Mouse (Mus musculus): Measurements from ENCODE around the gene Trpc5. TPM values are rescaled to one million over a fixed set of nuclear protein-coding genes. Genes with fewer than 3 reads are reported as not detected.

Trpc5 gene
- polyA plus RNA-seq, 1 experiment from 2014 or later: 0.63 TPM

DNA sequence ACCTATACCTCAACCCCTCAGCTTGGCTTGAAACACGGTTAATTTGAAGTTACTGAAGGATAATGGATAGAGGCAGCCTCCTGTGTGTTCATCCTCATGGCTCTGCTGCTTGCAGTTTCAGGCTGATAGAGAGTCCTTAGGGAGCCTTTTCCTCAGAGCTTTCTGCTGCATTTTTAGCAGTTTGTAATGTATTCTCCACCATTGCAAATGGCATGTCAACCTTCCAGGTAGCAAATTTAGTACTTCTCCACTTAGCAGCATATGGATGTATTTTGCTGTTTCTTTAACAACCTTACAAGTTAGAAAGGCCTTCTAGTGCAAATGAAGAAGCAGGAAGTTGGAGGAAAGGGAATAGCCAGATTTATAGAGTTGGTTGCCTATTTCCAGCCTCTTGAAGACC lies 267.7 kb downstream of the Trpc5 start:
- Histone ChIP-seq H3K4me3 (ENCODE audit: low read depth, low read length) (no peak overlapping the region), H3K36me3 (ENCODE audit: control insufficient read depth, insufficient read depth, low read length) (no peaks in the 10 kb centered on the region), H3K4me2 (ENCODE audit: low read length) (no peak overlapping the region), H3K9ac (ENCODE audit: low read length) (no peak overlapping the region), H3K27me3 (replicated peaks; ENCODE audit: control insufficient read depth, insufficient read depth, low read length) (no peaks in the 10 kb centered on the region), H3K27ac (ENCODE audit: low read depth, low read length) (no peak overlapping the region), H3K9me3 (replicated peaks; ENCODE audit: control insufficient read depth, low read length) (no peaks in the 10 kb centered on the region), H3K4me1 (ENCODE audit: control insufficient read depth, insufficient read depth, low read length) (no peaks in the 10 kb centered on the region)
- no peak for ATAC-seq
- no peak for DNase-seq (ENCODE audit: low spot score)
- 70% methylated on average over 1 of the region's 1 CpGs for WGBS

DNA sequence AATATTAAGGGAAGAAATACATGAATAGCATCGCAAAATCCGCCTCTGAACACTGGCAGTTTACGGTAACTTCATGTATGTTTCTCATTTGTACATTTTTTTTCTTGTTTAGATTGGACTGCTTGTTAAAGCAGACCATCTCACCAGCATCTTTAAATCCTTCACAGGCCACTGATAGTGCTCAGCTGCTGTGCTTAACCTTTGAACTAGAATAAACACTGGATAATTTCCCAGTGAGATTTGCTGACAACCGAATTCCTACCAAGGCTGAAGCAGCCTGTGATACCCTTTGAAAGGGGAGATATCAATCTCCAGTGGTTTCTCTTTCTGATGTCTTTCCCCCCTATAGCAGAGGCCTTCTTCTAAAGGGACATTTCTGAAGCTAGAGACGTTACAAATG lies 279.9 kb downstream of the Trpc5 start:
- Histone ChIP-seq H3K4me1 (ENCODE audit: control insufficient read depth, insufficient read depth, low read length) (no peaks in the 10 kb centered on the region), H3K9ac (ENCODE audit: low read length) (no peak overlapping the region)
- no peak for DNase-seq (ENCODE audit: low spot score)

DNA sequence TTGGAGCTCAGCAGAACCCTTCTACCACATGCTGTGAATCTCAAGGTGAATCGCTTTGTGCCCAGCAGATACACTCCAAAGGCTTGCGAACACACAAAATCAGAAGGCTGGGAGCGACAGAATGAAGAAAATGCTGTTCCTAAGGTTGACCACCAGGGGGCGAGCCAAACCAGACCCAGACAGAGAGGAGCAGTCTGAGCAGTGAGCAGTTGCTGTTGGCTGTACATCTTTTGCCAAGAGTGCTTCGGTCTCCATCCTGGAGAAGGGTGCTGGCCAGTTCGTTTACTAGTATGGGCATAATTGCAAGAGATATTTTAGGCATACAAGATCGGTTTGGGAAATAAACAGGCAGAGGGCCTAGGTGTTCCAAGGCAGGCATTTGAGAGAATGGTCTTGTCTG lies 284.5 kb downstream of the Trpc5 start:
- Histone ChIP-seq H3K4me1 (ENCODE audit: control insufficient read depth, insufficient read depth, low read length) (no peaks in the 10 kb centered on the region), H3K4me3 (ENCODE audit: low read depth, low read length) (no peak overlapping the region), H3K4me2 (ENCODE audit: low read length) (no peak overlapping the region), H3K9ac (ENCODE audit: low read length) (no peak overlapping the region), H3K27ac (ENCODE audit: low read depth, low read length) (no peak overlapping the region), H3K36me3 (ENCODE audit: control insufficient read depth, insufficient read depth, low read length) (no peaks in the 10 kb centered on the region), H3K9me3 (replicated peaks; ENCODE audit: control insufficient read depth, low read length) (no peaks in the 10 kb centered on the region), H3K27me3 (replicated peaks; ENCODE audit: control insufficient read depth, insufficient read depth, low read length) (no peaks in the 10 kb centered on the region)
- DNase-seq (ENCODE audit: low spot score): peak; percentile 58
- 33% methylated on average over 7 of the region's 7 CpGs for WGBS
- ATAC-seq: peak; percentile 85

More for the DNA sequence above, 279.9 kb downstream of the Trpc5 start:
- Histone ChIP-seq H3K27me3 (replicated peaks; ENCODE audit: control insufficient read depth, insufficient read depth, low read length) (no peaks in the 10 kb centered on the region), H3K4me3 (ENCODE audit: low read depth, low read length) (no peak overlapping the region), H3K9me3 (replicated peaks; ENCODE audit: control insufficient read depth, low read length) (no peaks in the 10 kb centered on the region), H3K27ac (ENCODE audit: low read depth, low read length) (no peak overlapping the region), H3K36me3 (ENCODE audit: control insufficient read depth, insufficient read depth, low read length) (no peaks in the 10 kb centered on the region), H3K4me2 (ENCODE audit: low read length) (no peak overlapping the region)
- ATAC-seq: no peak
- 89% methylated on average over 5 of the region's 5 CpGs for WGBS

DNA sequence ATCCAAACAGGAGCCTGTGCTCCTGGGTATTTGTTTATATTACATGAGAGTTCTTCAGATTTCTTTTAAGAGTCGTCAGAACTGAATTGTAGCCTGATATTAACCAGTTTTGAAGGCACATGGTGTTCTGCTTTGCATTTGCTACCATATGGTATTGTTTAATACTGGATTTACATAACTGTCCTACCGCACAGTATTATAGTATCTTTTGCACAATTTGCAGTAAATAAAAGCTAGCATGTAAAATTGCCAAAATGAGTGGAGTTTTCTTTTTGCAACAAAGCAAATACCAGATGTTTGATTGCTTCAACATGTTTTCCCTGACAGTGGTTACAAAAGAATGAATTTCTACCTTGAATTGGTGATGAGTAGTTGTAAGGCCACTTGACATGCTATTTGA lies 313.8 kb downstream of the Trpc5 start:
- DNase-seq (ENCODE audit: low spot score) (no peak), ATAC-seq (no peak)
- Histone ChIP-seq H3K4me3 (ENCODE audit: low read depth, low read length) (no peak overlapping the region), H3K27me3 (replicated peaks; ENCODE audit: control insufficient read depth, insufficient read depth, low read length) (no peaks in the 10 kb centered on the region), H3K4me1 (ENCODE audit: control insufficient read depth, insufficient read depth, low read length) (no peaks in the 10 kb centered on the region), H3K9ac (ENCODE audit: low read length) (no peak overlapping the region), H3K36me3 (ENCODE audit: control insufficient read depth, insufficient read depth, low read length) (no peaks in the 10 kb centered on the region), H3K4me2 (ENCODE audit: low read length) (no peak overlapping the region), H3K9me3 (replicated peaks; ENCODE audit: control insufficient read depth, low read length) (no peaks in the 10 kb centered on the region), H3K27ac (ENCODE audit: low read depth, low read length) (no peak overlapping the region)
- WGBS: 83% methylated on average over 2 of the region's 2 CpGs

DNA sequence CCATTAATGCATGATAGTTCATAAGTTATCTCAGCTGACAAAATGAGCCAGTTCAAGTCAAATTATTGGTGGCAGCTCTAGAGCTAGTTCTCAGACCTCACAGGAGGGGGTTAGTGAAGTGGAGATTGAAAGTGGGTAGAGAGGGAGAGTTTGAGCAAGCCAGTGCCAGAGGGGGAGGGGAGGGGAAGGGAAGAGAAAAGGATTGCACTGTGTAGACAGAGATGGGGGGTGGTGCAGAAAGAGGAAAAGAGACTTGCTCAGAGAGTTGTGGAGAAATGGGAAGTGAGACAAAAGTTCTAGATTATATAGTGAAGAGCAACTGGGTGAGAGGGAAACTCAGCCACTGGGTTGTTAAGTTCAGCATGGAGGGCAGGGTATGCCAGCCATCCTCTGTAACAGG lies 349.6 kb downstream of the Trpc5 start:
- ATAC-seq (no peak), DNase-seq (ENCODE audit: low spot score) (no peak)
- Histone ChIP-seq H3K4me2 (ENCODE audit: low read length) (no peak overlapping the region), H3K27me3 (replicated peaks; ENCODE audit: control insufficient read depth, insufficient read depth, low read length) (no peaks in the 10 kb centered on the region), H3K36me3 (ENCODE audit: control insufficient read depth, insufficient read depth, low read length) (no peaks in the 10 kb centered on the region), H3K4me1 (ENCODE audit: control insufficient read depth, insufficient read depth, low read length) (no peaks in the 10 kb centered on the region), H3K27ac (ENCODE audit: low read depth, low read length) (no peak overlapping the region), H3K9me3 (replicated peaks; ENCODE audit: control insufficient read depth, low read length) (no peaks in the 10 kb centered on the region), H3K4me3 (ENCODE audit: low read depth, low read length) (no peak overlapping the region), H3K9ac (ENCODE audit: low read length) (no peak overlapping the region)

DNA sequence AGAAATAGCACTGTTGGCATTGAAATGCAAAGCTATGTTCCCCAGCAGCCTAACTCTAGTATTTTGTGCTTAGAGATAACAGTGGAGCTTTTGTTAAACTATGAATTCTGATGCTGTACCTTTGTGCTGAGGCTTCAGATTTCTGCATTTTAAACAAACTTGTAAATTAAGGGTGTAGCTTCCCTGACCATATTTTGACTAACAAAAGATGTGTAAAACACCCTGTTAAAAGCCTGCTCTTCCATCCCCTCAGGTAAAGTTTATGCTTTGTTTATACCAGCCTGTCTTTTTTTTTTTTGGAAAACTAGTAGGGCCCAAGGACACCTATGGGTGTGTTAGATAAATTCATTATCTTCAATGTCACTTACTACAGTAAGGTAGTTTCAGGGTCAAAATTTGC lies 350.0 kb downstream of the Trpc5 start:
- DNase-seq (ENCODE audit: low spot score) (no peak), ATAC-seq (no peak)
- Histone ChIP-seq H3K9ac (ENCODE audit: low read length) (no peak overlapping the region), H3K4me1 (ENCODE audit: control insufficient read depth, insufficient read depth, low read length) (no peaks in the 10 kb centered on the region), H3K4me3 (ENCODE audit: low read depth, low read length) (no peak overlapping the region), H3K36me3 (ENCODE audit: control insufficient read depth, insufficient read depth, low read length) (no peaks in the 10 kb centered on the region), H3K4me2 (ENCODE audit: low read length) (no peak overlapping the region), H3K27me3 (replicated peaks; ENCODE audit: control insufficient read depth, insufficient read depth, low read length) (no peaks in the 10 kb centered on the region), H3K9me3 (replicated peaks; ENCODE audit: control insufficient read depth, low read length) (no peaks in the 10 kb centered on the region), H3K27ac (ENCODE audit: low read depth, low read length) (no peak overlapping the region)

DNA sequence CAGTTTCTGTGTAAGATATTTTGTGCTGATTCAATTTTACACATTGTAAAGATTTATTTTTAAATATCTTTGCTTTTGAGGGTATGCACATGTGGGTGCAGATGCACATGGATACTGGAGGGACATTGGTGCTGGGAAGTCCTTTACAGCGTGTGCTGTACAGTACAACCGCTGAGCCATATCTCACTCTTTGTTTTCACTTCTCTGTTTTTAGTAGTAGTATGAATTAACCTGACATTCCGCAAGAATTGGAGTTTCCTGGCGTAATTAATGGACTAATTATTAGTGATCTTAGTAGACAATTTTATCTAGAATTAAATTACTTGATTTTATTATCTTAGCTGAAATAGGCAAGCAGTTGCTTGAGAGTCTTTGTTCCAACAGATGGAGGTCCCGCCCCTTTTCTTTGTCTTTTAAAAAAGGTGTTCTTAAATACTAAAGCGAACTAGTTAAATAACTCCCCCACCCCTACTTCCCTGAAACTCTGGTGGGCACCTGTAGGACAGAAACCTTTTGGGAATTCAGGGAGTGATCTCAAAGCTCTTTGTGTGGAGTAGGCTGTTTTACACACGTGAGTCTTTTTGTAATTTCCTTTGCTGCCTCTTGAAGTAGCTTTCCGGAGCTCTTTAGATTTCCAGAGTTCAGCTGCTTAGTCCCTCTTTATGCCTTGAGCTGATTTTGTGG lies 352.5 kb downstream of the Trpc5 start:
- no peaks in the 10 kb centered on the region for H3K9me3 ChIP-seq (replicated peaks; ENCODE audit: control insufficient read depth, low read length)
- no peaks in the 10 kb centered on the region for H3K27me3 ChIP-seq (replicated peaks; ENCODE audit: control insufficient read depth, insufficient read depth, low read length)
- no peak overlapping the region for H3K4me2 ChIP-seq (ENCODE audit: low read length)
- H3K9ac ChIP-seq (ENCODE audit: low read length): no peak overlapping the region
- WGBS: 43% methylated on average over 8 of the region's 8 CpGs
- ATAC-seq (no peak), DNase-seq (ENCODE audit: low spot score) (no peak)
- no peaks in the 10 kb centered on the region for H3K36me3 ChIP-seq (ENCODE audit: control insufficient read depth, insufficient read depth, low read length)
- no peaks in the 10 kb centered on the region for H3K4me1 ChIP-seq (ENCODE audit: control insufficient read depth, insufficient read depth, low read length)
- H3K27ac ChIP-seq (ENCODE audit: low read depth, low read length): no peak overlapping the region
- no peak overlapping the region for H3K4me3 ChIP-seq (ENCODE audit: low read depth, low read length)

Other genes with a start within 250 kb of the Trpc5 start
- not detected in 2 replicates for gene Trpc5os, start 231.6 kb downstream of the Trpc5 start, polyA plus RNA-seq (2014; fragmentation: Nextera tagmentation; extraction: Ambion mirVana)
- gene Rtl4, start 727 bp upstream of the Trpc5 start, polyA plus RNA-seq (2014; fragmentation: Nextera tagmentation; extraction: Ambion mirVana): 0.24 and 0.82 TPM in 2 replicates